Mouse (Mus musculus): ENCODE measurements at regions not wholly inside any gene's neighbourhood (a gene's known extent, or its start where the extent isn't known, plus 50 kb on each side); places are given as distances from the start of the nearest gene placed in this dataset.

DNA sequence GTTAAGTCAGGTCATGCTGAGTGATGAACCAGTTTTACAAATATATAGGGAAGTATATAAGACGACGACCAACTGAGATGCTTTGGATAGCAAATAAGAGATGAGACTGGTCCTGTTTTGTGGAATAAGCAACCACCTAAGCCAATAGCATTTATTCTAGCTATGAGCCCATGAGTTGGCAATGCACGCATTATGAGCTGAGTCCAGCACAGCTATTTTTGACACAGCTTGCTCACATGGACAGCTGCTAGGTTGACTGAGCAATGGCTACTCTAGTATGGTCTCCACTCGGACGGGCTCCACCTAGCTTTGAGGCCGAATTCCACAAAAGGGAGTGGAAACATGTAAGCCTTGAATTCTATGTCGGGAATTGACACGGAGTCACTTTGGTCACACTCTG lies 146.1 kb upstream of the Dyrk2 start:
- DNase-seq: peak; percentile 23

DNA sequence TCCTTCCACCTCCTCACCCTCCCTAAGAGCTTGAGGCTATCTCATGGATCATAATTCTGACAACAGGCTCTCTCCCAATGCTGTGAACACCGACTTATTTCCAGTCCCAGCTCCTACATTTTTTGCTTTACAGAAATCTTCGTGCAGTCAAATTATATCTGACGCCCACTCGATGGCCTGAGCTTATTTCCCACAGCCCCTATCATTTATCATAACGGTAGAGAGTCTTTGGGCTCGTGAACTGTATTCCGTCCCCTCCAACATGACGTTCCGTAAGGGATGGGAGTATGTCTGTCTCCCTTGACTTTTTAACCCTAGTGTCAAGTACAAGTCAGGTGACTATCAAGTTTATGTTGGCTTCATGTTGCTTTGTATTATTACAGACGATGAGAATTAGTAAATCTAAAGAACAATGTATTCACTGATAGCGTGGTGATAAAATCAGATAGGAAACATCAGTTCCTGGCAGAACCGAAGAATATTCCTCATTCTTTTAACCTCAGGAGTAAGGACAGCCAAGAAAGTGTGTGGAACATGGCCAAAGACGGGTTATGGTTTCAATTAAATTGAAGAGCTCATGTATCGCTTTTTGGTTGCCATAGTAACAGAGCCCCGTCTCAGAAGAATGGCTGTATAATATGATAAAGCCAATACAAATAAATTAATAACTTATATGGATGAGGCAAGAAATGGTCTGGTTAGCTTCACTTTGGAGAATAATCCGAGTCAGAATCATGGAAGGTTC lies 145.5 kb upstream of the Dyrk2 start:
- DNase-seq: no peak

DNA sequence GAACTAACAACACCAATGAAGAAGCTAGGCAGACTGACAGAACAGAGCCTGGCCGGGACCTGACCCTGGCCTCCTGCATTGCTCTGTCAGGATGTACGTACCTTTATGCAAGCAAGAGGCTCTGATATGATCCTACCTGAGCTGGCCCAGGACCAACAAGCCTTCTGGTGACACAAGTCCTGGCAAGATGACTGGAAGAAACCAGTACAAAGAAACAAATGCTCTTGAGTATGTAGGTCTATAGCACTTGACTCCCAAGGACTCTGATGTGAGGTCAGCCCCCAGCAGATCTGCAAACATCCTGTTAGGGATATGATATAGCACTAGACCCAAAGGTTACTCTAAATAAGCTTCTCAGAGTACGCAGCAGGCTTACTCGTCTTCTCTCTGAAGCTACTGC lies 144.7 kb upstream of the Dyrk2 start:
- DNase-seq: no peak

DNA sequence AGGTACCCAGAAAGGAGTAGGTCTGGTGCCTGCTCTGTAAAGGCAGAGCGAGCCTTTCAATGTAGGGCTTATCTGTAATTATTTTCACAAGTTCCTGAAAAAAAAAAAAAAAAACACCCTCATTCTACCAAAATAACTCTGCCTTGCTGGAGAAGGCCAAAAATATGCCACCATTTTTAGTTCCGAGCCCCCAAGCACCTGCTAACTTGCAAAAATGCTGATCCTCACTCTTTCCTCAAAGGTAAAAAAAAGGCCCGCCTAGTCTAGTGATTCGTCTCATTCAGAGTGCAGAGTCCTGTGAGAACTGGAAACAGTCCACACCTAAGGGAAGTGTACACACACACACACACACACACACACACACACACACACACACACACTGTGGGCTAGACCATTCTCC lies 143.7 kb upstream of the Dyrk2 start:
- DNase-seq: no peak

DNA sequence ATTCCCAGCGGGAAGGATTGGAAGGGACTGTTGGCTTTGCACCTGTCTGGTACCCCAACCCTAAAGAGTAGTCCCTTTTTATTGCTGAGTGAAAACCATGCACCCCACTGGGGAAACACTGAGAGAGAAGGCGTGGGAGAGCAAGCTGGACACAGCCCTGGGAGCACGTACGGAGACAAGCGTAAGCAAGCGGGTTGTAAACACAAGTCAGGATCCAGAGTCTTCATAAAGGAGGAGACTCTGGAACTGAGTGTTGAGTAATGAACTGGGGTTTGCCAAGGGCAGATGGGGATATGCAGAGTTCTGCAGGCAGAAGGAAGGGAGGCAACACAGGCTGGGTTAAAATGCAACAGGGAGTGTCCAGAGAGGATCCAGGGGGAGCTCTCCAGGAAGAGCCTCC lies 141.5 kb upstream of the Dyrk2 start:
- DNase-seq: no peak

- peak; percentile 16 for DNase-seq
Observed at GRCm38 (mm10) chr10:119010884-119011283, 140.9 kb upstream of the Dyrk2 start.

- no peak for DNase-seq
Observed at GRCm38 (mm10) chr10:119006866-119007575, 137.0 kb upstream of the Dyrk2 start.

GRCm38 (mm10) chr10:119005491-119005890 lies 135.5 kb upstream of the Dyrk2 start:
- DNase-seq: no peak

DNA sequence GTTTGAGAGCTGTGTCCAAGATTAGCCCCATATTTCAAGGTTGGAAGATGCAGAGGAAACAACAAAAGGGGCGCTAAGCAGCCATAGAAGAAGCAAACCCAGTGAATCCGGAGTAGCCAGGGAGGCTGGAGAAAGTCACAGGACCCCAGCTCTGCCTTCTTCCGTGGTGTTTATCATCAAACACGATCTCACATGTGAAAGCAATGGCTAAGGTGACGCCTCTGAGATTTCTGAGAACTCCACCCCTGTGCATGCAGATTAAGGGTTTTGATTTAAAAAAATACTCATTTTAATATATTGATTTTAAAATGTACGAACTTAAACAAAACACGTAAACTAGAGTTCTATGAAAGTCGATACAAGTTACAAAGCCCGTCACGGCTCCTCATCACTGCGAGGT lies 134.4 kb upstream of the Dyrk2 start:
- DNase-seq: no peak

DNA sequence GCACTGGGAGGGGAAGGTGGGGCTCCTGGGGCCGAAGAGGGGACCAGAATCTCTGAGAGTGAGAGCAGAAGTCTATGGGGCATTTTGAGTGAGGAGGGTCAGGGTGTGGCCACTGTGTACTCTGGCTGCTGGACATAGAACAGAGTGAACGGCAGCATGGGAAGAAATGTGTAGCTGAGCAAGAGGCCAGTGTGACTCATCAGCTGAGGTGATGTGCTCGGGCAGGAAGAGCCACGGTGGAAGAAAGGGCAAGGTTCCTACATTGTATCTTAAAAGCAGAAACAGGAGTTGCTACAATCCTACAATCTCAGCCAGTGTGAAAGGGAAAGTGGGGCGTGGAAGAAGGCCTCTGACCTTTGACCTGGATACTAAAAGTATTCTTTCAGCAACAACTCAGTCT lies 133.8 kb upstream of the Dyrk2 start:
- no peak for DNase-seq

DNA sequence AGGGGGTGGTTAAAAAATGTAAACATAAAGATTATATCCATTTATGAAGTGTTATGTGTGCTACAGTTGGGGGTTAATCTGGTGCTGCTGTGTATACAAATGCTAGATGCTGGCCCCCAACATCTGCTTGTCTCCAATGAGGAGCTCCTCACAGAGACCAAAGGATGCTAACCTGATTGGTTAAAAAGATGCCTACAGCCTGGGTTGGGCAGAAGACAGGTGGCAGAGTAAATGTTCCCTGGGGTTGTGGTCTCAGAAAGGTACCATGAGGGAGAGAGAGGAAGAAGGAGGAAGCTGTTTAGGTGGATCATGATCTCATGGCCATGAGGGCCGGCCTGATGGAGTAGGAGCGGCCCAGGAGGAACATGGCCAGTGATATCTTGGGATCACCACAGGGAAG lies 133.0 kb upstream of the Dyrk2 start:
- no peak for DNase-seq

DNA sequence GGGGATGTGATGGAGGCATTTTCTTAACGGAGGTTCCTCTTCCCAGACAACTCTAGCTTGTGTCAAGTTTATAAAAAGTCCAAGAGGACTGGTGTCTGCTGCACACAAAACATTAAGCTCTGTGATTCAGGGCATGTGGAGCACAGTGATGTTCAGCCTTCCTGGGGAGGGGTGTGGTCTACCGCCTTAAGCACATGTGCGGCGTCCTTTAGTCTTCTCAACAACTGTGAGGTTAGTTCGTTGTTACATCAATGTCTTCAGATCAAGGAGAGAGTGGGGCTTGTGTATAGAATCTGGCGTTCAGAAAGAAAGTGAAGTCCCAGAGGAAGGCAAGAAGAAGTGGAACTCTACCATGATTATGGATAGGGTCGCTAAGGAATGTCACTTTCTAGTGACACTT lies 131.9 kb upstream of the Dyrk2 start:
- DNase-seq: no peak

DNA sequence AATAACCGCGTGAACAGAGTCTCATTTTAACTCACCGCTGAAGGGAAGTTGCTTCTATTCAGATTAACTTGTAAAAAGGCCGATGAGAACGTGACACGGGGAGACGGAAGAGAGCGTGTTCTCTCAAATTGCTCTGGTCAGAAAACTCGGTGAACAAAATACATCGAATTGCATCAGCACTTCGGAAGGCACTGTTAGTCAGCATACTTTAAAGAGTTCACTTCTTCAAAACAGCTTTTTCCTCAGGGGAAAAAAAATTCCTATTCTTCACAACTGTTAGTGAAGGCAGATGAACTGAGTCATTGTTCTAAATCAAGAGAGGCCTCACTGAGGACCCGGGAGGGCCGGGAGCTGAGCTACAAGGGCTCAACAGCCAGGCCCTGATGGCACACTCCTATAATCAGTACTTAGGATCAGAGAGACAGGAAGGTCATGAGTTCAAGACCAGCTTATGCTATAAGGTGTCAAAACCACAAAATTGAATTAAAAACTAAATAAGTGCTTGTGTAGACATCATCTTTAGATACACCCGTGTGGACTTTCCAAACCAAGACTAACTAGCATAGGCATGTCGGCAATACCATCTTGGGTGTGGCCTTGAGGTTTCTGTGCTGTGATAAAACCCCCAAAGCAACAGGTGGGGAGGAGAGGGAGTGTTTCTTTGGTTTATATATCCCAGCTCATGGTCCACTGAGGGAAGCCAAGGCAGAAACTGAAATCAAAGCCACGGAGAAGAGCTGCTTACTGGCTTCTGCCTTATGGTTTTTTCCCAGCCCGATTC lies 131.2 kb upstream of the Dyrk2 start:
- DNase-seq: no peak

- no peak for DNase-seq
Observed at GRCm38 (mm10) chr10:118998966-118999365, 129.0 kb upstream of the Dyrk2 start.

GRCm38 (mm10) chr10:118997034-118997433 lies 127.0 kb upstream of the Dyrk2 start:
- DNase-seq: no peak

- DNase-seq: no peak
Observed at GRCm38 (mm10) chr10:118993819-118994574, 124.0 kb upstream of the Dyrk2 start.

DNA sequence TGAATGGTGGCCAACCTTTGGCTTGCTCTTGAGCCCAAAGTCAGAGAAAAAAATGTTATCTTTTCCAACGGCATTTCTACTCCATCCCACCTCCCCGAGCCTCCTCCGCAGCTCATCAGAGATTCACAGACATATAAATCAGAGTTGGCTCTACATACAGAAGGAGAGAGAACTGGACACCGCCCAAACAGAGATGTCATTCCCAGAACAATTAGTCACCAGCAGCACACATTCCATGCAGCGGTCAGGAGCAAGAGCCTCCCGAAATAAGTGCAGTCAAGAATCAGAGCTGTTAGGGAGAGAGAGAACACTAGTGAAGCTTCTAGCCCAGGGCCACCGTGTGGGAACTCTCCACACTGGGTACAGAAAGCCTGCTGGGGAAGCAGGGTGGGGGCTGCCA lies 121.2 kb upstream of the Dyrk2 start:
- DNase-seq: peak; percentile 61

DNA sequence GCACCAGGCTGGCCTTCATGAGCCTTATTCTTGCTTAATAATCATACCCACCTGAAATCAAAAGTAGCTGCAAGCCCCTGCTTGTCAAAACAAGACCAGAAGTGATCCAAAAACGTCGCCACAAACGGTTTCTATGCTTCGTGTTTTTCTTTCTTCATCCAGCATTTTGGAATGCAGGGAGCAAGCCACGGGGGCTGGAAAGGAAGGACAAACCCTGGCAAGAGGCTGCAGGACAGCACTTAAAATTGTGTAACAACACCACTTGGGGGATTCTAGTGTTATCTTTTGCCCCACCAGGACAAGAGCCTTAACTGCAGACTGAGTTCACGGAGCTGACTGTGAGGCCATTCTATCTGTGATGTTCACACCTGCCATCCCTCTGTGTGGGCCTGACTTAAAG lies 120.5 kb upstream of the Dyrk2 start:
- peak; percentile 54 for DNase-seq

DNA sequence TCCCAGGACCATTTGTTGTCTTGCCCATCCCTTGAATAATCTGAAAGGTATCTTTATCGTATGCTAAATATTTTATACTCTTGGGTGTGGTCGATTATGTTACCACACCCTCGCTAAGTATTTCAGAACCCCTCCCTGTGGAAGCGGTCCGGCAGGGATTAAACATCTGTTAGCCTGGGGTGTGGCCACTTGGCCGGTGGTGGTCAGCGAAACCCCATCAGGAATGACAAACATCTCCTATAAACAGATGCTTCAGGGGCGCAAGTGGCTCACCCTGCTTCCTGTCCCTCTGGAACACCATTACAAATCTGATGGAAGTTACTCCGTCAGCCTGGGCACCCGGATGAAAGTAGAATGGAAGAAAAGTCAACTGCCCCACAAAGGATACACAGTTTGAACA lies 119.8 kb upstream of the Dyrk2 start:
- DNase-seq: peak; percentile 34

DNA sequence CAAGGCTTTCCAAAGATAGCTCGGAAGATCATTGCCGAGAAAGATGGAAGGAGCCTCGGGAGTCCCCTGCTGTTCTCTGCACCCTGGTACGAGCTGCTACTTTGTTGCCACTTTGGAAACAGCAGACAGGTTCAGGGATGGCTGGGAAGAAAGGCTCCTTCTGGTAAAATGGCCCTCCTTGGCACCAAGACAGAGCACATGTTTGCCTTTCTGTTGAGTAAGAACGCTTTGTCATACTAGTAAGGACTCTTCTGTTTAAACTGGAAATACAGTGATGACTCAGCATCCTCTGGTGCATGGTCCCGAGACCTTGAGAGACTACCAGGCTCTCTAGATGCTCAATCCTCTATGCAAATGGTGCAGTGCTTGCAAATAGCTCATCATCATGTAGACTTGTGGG lies 118.2 kb upstream of the Dyrk2 start:
- no peak for DNase-seq

GRCm38 (mm10) chr10:118984580-118984979 lies 114.6 kb upstream of the Dyrk2 start:
- DNase-seq: peak; percentile 32

GRCm38 (mm10) chr10:118981446-118981845 lies 111.4 kb upstream of the Dyrk2 start:
- DNase-seq: no peak

- DNase-seq: no peak
Observed at GRCm38 (mm10) chr10:118979339-118979738, 109.3 kb upstream of the Dyrk2 start.
